Mouse (Mus musculus): Measurements from ENCODE around the gene Top1.

GRCm38 (mm10) chr2:160768097-160768695, 122.5 kb downstream of the Top1 start:
- no peak for TF ChIP-seq CTCF (IDR thresholded peaks at IDR 0.05; ENCODE audit: low read depth, low read length)
- TF ChIP-seq POLR2A (IDR thresholded peaks at IDR 0.05; ENCODE audit: extremely low read depth, insufficient read depth, low read length), result no peak

Measured in liver, adult 2 months (tissue).